Mouse (Mus musculus) testis, adult 2 months (tissue): Measurements from ENCODE around the gene Pde4d. TPM values are rescaled to one million over a fixed set of nuclear protein-coding genes. Genes with fewer than 3 reads are reported as not detected.

Experiments
- H3K27ac ChIP-seq: fragments of 200-500 bp; 2 replicates; pipeline ENCODE4 v1.5.1; 2012; ENCODE audit warnings: low read depth, low read length; ENCODE audit not compliant: control insufficient read depth, insufficient read depth
- H3K27me3 ChIP-seq: fragments of 200-500 bp; 2 replicates; pipeline ENCODE4 v1.6.1; 2012; ENCODE audit warnings: mild to moderate bottlenecking, low read length, moderate library complexity; ENCODE audit not compliant: control insufficient read depth, insufficient read depth
- H3K36me3 ChIP-seq: fragments of 200-500 bp; 2 replicates; pipeline ENCODE4 v1.6.1; 2012; ENCODE audit warnings: mild to moderate bottlenecking, low read length; ENCODE audit not compliant: control insufficient read depth, insufficient read depth
- H3K4me1 ChIP-seq: fragments of 200-500 bp; 2 replicates; pipeline ENCODE4 v1.6.1; 2012; ENCODE audit warnings: low read length; ENCODE audit not compliant: control insufficient read depth, insufficient read depth
- H3K4me3 ChIP-seq: fragments of 200-500 bp; 2 replicates; pipeline ENCODE4 v1.5.1; 2012; ENCODE audit warnings: low read depth, mild to moderate bottlenecking, low read length, moderate library complexity, mixed read lengths; ENCODE audit not compliant: control insufficient read depth
- CTCF ChIP-seq: fragments of 200-500 bp; IDR thresholded peaks from 2 replicates; pipeline ENCODE4 v1.5.1; 2012; ENCODE audit warnings: low read depth, mild to moderate bottlenecking, inconsistent platforms, low read length, moderate library complexity; ENCODE audit not compliant: control insufficient read depth, insufficient read depth, insufficient replicate concordance
- POLR2A ChIP-seq: fragments of 200-500 bp; IDR thresholded peaks from 2 replicates; pipeline ENCODE4 v1.6.1; 2012; ENCODE audit warnings: low read depth, mild to moderate bottlenecking, inconsistent platforms, low read length, moderate library complexity; ENCODE audit not compliant: control insufficient read depth
- polyA plus RNA-seq: library from polyadenylated mRNA; depleted of rRNA; stranded (reverse); fragments of >200 nt; gene quantifications from 2 replicates; pipeline ENCODE4 v1.2.3, GENCODE M21; 2012

Pde4d gene
- polyA plus RNA-seq, 1 experiment: 2.1 TPM

DNA sequence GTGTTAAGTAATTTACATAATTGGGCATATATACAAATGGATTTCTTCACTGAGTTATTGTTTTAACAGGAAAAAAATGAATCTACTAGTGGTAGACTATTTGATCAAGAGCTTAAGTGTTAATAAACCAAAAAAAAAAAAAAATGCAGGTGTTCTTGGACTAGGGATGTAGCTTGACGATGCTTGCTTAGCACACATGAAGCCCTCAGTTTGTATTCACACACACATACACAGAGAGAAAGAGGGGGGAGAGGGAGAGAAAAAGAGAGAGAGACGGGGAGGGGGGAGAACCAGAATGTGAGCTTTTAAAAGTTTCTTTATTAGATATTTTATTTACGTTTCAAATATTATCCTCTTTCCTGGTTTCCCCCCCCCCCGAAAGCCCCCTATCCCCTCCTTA is 740.9 kb downstream of the Pde4d start:
- Histone ChIP-seq H3K27me3 (no peaks in the 10 kb centered on the region), H3K36me3 (no peaks in the 10 kb centered on the region), H3K4me1 (no peaks in the 10 kb centered on the region), H3K4me3 (no peak overlapping the region), H3K27ac (no peak overlapping the region)
- TF ChIP-seq CTCF (no peak), POLR2A (no peak)

DNA sequence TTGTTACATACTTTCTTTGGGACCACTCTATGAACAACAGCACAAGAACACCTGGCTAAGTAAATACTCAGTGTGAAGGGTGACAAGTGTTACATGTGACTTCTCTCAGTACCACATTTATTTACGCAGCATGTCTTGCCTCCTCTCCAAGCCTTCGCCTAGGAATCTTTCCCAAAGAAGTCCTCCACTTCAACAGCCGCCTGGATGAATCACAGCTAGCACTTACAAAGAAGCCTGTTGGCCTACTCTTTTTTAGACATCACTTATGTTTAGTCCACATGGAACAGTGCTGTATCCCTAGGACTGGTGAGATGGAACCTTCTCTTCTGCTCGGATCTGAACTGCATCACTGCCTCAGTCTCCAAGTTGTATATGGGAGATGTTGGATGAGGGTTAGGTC is 741.4 kb downstream of the Pde4d start:
- no peaks in the 10 kb centered on the region for H3K4me1 ChIP-seq
- no peak for TF ChIP-seq POLR2A
- H3K27ac ChIP-seq: no peak overlapping the region
- H3K27me3 ChIP-seq: no peaks in the 10 kb centered on the region
- H3K4me3 ChIP-seq: no peak overlapping the region
- no peaks in the 10 kb centered on the region for H3K36me3 ChIP-seq

DNA sequence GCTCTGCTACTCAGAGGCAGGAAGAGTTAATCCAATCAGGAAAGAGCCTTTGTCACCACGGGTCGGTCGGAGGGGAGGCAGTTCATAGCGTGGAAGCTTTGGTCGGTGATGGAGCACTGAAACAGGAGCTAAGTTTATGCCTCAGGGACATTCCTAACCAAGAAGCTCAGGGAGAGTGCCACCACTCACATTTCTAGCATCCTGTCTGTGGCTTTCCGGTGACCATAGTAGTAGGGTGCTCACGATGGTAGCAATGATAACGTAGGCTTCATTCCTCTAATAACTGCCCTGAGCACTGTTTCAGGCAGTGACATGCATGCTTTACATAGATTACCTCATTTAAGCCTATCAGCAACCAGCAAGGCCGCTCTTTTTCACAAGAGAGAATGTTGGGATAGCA is 755.8 kb downstream of the Pde4d start:
- TF ChIP-seq CTCF: no peak
- TF ChIP-seq POLR2A: no peak
- peaks cover 3% of the 10 kb centered on the region for H3K4me1 ChIP-seq
- no peaks in the 10 kb centered on the region for H3K36me3 ChIP-seq
- no peak overlapping the region for H3K27ac ChIP-seq
- H3K27me3 ChIP-seq: no peaks in the 10 kb centered on the region
- H3K4me3 ChIP-seq: no peak overlapping the region

- H3K4me3 ChIP-seq: peak overlapping the region; percentile 43
- peaks cover 5% of the 10 kb centered on the region for H3K4me1 ChIP-seq
- H3K36me3 ChIP-seq: no peaks in the 10 kb centered on the region
- H3K27ac ChIP-seq: no peak overlapping the region
- TF ChIP-seq POLR2A (peak; percentile 48; the same call in 1 of the 2 replicates), CTCF (no peak)
- H3K27me3 ChIP-seq: no peaks in the 10 kb centered on the region
Observed at GRCm38 (mm10) chr13:109208607-109209006, 758.9 kb downstream of the Pde4d start.

DNA sequence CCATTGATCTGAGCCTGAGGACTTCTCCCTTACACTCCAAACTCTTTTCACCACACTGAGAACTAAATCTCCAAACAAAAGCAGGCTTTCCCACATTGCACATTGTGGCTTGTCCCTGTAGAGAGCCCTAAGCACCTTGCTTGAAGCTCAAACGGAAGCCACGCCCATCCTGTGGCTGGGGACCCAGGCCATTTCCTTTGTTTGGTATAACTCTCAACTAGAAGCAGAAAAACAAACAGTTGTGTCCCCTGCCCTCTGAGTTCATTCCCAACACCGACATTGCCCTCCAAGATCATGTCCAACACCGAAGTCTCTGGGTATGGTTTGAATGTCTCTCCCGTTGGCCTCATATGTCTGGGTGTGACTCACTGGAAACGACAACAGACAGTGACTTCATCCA is 759.7 kb downstream of the Pde4d start:
- no peak overlapping the region for H3K27ac ChIP-seq
- H3K27me3 ChIP-seq: no peaks in the 10 kb centered on the region
- H3K4me1 ChIP-seq: peaks cover 5% of the 10 kb centered on the region
- peak overlapping the region; percentile 18 for H3K4me3 ChIP-seq
- TF ChIP-seq CTCF (no peak), POLR2A (no peak)
- no peaks in the 10 kb centered on the region for H3K36me3 ChIP-seq

DNA sequence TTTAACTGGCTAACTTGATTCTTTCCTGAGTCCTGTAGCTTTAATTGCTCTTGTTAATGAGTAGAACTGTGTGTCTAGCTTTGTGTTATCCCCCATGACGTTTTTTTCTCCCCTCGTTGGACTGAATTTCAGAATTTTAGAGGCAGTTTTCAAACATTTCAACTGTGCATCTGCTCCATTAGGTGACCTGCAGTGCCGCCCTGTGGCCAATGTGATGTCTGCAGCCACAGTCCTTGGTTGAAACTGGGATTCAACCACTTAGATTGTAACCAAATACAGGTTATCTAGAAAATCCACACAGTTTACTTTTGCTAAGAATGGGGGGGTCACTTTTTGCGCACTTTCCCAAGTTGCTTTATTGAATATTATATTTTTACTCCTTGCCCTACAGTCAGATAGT is 760.7 kb downstream of the Pde4d start:
- Histone ChIP-seq H3K4me1 (peaks cover 5% of the 10 kb centered on the region), H3K36me3 (no peaks in the 10 kb centered on the region), H3K4me3 (no peak overlapping the region), H3K27ac (no peak overlapping the region), H3K27me3 (no peaks in the 10 kb centered on the region)
- TF ChIP-seq POLR2A (no peak), CTCF (peak; percentile 67; the same call in 1 of the 2 replicates)

DNA sequence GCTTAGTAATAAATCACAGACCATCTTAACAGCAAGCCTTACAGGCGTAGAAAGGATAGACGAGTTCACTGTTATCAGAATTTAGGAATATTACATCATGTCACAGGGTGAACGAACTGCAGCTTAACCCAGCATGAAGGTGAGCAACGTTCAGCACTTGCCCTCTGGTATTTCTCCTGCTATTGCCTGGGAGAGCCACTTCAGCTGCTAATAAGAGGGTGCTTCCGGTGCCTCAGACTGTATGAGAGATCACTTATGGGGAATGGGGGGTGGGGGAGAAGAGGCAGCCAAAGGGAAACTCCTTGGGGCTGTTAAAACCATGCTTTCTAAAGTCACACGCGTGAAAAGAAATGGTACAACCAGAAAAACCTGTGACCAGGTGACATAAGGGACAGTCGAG is 761.7 kb downstream of the Pde4d start:
- H3K27ac ChIP-seq: no peak overlapping the region
- TF ChIP-seq POLR2A: no peak
- TF ChIP-seq CTCF: no peak
- no peaks in the 10 kb centered on the region for H3K36me3 ChIP-seq
- H3K4me1 ChIP-seq: peaks cover 5% of the 10 kb centered on the region
- H3K27me3 ChIP-seq: no peaks in the 10 kb centered on the region
- no peak overlapping the region; the same call in 1 of the 2 replicates for H3K4me3 ChIP-seq

DNA sequence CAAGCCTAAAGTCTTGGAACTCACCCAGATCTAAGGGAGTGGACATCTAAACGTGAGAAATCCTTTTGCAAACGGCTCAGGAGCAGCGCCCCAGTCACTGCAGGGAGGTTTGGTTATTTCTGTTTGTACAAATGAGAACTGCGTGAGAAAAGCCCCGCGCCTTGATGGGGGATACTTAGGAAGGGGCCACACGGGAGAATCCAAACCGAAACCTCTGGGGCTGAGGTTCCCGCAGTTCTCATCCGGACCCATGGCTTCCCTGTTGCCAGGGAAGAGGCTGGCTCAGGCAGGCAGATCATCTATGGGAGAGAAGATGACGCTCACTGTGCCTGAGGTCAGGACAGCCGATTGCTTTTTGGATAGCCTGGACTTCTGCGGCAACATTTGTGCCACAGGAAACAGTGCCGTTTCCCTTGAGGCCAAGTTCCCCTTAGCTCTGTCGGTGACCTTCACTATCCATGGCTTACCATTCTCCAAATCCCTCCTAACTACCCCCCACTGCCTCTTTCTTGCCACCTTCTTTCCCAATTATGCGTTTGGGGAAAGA is 762.3 kb downstream of the Pde4d start:
- TF ChIP-seq CTCF: no peak
- no peak for TF ChIP-seq POLR2A
- peaks cover 5% of the 10 kb centered on the region for H3K4me1 ChIP-seq
- no peaks in the 10 kb centered on the region for H3K36me3 ChIP-seq
- peak overlapping the region; percentile 35 for H3K4me3 ChIP-seq
- no peak overlapping the region for H3K27ac ChIP-seq
- no peaks in the 10 kb centered on the region for H3K27me3 ChIP-seq
